Mouse (Mus musculus): ENCODE measurements around the gene Wasf2. TPM values are rescaled to one million over a fixed set of nuclear protein-coding genes. Genes with fewer than 3 reads are reported as not detected.

Wasf2 gene
- polyA plus RNA-seq, 1 experiment: 97.6 TPM

DNA sequence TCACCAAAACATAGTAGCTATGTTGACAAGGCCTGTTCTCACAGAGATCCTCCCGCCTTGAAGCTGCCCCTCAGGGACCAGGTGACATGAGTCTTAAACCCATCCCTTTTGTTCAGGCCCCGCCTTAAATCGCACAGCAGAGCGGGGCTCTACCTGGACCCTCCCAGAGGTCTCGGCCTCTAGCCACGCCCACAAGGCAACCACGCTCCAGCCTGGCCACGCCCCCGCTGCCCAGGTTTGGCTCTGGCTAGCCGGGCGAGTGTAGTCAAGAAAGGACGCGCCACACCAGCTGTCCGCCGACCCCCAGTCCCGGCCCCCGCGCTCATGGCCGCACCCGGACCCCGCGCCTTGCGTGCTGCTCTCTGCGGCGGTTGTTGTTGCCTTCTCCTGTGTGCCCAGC lies 90.4 kb downstream of the Wasf2 start:
- Histone ChIP-seq H3K4me1 (ENCODE audit: control insufficient read depth, insufficient read depth, insufficient read length, low read length) (peaks cover 5% of the 10 kb centered on the region; the same call in 1 of the 2 replicates), H3K4me3 (ENCODE audit: low read depth, low read length) (peak overlapping the region; percentile 30; the same call in 1 of the 2 replicates), H3K36me3 (ENCODE audit: control insufficient read depth, insufficient read depth, low read length) (no peaks in the 10 kb centered on the region), H3K27me3 (ENCODE audit: control insufficient read depth, insufficient read depth, low read length) (no peaks in the 10 kb centered on the region), H3K27ac (ENCODE audit: insufficient read depth, low read depth, low read length) (no peak overlapping the region)
- TF ChIP-seq CTCF (IDR thresholded peaks at IDR 0.05; ENCODE audit: extremely low read depth, insufficient read length, insufficient replicate concordance, low read depth, low read length): no peak
- no peak for TF ChIP-seq POLR2A (IDR thresholded peaks at IDR 0.05; ENCODE audit: low read depth, low read length)
- WGBS: 11% methylated on average over 25 of the region's 25 CpGs

DNA sequence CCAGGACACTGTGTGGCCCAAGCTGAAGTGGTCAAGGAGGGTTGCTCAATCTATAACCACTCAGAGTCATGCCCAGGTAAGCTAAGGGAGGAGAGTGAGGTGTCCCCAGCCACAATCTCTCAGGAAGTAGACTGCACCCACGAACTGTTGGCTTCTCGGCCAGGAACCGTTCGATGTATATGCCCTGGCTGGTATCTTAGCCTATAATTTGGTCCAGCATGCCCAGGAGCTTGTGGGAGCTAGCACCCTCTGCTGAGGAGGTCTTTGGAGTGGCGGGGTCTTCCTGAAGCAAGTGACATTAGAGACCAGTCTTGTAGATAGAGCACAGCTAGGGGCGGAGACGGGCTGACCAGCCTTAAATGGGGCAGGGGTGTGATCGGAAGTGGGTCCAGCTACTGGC lies 91.4 kb downstream of the Wasf2 start:
- no peaks in the 10 kb centered on the region for H3K27me3 ChIP-seq (ENCODE audit: control insufficient read depth, insufficient read depth, low read length)
- no peak overlapping the region for H3K27ac ChIP-seq (ENCODE audit: insufficient read depth, low read depth, low read length)
- no peak for TF ChIP-seq CTCF (IDR thresholded peaks at IDR 0.05; ENCODE audit: extremely low read depth, insufficient read length, insufficient replicate concordance, low read depth, low read length)
- TF ChIP-seq POLR2A (IDR thresholded peaks at IDR 0.05; ENCODE audit: low read depth, low read length): no peak
- 91% methylated on average over 8 of the region's 8 CpGs for WGBS
- H3K4me1 ChIP-seq (ENCODE audit: control insufficient read depth, insufficient read depth, insufficient read length, low read length): peaks cover 5% of the 10 kb centered on the region; the same call in 1 of the 2 replicates
- no peak overlapping the region for H3K4me3 ChIP-seq (ENCODE audit: low read depth, low read length)
- no peaks in the 10 kb centered on the region for H3K36me3 ChIP-seq (ENCODE audit: control insufficient read depth, insufficient read depth, low read length)

DNA sequence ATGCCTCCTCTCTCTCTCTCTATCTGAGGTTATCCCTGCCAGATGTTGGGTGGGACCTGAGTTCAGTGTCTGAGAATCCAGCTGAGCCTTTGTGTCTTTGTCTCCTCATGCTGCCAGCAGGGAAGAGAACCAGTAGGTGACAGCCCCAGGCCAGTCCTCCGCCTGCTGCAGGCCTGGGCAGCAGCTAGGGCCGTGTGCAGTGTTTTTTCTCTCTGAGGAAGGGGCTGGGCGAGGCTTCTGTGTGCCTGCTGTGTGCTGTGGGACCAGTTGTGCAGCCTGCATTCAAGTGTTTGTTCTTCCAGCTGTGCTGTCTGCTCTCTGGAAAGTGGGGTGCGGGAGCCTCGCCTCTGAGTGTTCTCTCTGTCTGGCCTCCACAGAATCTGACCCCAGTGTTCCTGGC lies 93.6 kb downstream of the Wasf2 start:
- Histone ChIP-seq H3K4me1 (ENCODE audit: control insufficient read depth, insufficient read depth, insufficient read length, low read length) (peaks cover 5% of the 10 kb centered on the region; the same call in 1 of the 2 replicates), H3K36me3 (ENCODE audit: control insufficient read depth, insufficient read depth, low read length) (no peaks in the 10 kb centered on the region), H3K4me3 (ENCODE audit: low read depth, low read length) (no peak overlapping the region), H3K27ac (ENCODE audit: insufficient read depth, low read depth, low read length) (no peak overlapping the region), H3K27me3 (ENCODE audit: control insufficient read depth, insufficient read depth, low read length) (no peaks in the 10 kb centered on the region)
- TF ChIP-seq POLR2A (IDR thresholded peaks at IDR 0.05; ENCODE audit: low read depth, low read length): no peak
- TF ChIP-seq CTCF (IDR thresholded peaks at IDR 0.05; ENCODE audit: extremely low read depth, insufficient read length, insufficient replicate concordance, low read depth, low read length): no peak
- 69% methylated on average over 5 of the region's 5 CpGs for WGBS

DNA sequence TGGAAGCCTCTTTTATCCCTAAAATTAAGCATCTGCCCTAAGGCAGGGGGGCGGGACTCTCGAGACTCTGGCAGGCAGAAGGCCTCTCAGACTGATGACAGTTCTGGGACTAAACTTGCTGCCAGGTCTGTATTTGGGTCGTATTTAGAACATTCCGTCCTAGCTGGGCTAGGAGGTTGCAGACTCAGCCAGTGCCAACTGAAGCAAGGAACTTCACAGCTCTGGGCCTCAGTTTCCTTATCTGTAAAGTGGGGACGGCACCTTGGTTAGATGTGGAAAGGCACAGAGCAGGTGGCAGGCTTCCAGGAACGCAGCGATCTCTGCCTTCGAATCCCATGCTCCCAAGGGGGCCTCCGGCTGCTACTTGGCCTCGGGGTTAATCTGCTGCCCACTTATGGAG lies 95.8 kb downstream of the Wasf2 start:
- H3K4me3 ChIP-seq (ENCODE audit: low read depth, low read length): no peak overlapping the region
- no peak overlapping the region for H3K27ac ChIP-seq (ENCODE audit: insufficient read depth, low read depth, low read length)
- WGBS: 74% methylated on average over 10 of the region's 10 CpGs
- H3K36me3 ChIP-seq (ENCODE audit: control insufficient read depth, insufficient read depth, low read length): no peaks in the 10 kb centered on the region
- no peaks in the 10 kb centered on the region for H3K27me3 ChIP-seq (ENCODE audit: control insufficient read depth, insufficient read depth, low read length)
- TF ChIP-seq CTCF (IDR thresholded peaks at IDR 0.05; ENCODE audit: extremely low read depth, insufficient read length, insufficient replicate concordance, low read depth, low read length): no peak
- TF ChIP-seq POLR2A (IDR thresholded peaks at IDR 0.05; ENCODE audit: low read depth, low read length): no peak
- H3K4me1 ChIP-seq (ENCODE audit: control insufficient read depth, insufficient read depth, insufficient read length, low read length): no peaks in the 10 kb centered on the region

DNA sequence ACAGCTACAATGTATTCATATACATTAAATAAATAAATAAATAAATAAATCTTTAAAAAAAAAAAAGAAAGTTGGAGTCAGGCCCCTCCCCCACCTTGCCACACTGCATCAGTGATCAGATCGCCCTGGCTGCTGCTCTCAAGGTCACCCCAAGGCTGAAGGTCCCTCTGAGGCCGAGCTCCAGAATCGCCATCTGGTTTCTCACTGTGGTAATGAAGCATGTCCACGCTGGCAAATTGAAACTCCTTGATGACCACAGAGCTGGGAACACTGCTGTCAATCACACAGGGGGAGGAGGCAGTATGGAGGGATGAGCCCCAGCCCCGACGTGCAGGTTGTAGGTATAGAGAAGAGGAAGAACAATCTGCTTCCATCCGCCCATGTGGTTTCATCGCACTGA lies 97.3 kb downstream of the Wasf2 start:
- TF ChIP-seq POLR2A (IDR thresholded peaks at IDR 0.05; ENCODE audit: low read depth, low read length) (no peak), CTCF (IDR thresholded peaks at IDR 0.05; ENCODE audit: extremely low read depth, insufficient read length, insufficient replicate concordance, low read depth, low read length) (no peak)
- Histone ChIP-seq H3K4me1 (ENCODE audit: control insufficient read depth, insufficient read depth, insufficient read length, low read length) (no peaks in the 10 kb centered on the region), H3K36me3 (ENCODE audit: control insufficient read depth, insufficient read depth, low read length) (no peaks in the 10 kb centered on the region), H3K27me3 (ENCODE audit: control insufficient read depth, insufficient read depth, low read length) (no peaks in the 10 kb centered on the region), H3K27ac (ENCODE audit: insufficient read depth, low read depth, low read length) (no peak overlapping the region), H3K4me3 (ENCODE audit: low read depth, low read length) (no peak overlapping the region)
- WGBS: 65% methylated on average over 8 of the region's 8 CpGs

DNA sequence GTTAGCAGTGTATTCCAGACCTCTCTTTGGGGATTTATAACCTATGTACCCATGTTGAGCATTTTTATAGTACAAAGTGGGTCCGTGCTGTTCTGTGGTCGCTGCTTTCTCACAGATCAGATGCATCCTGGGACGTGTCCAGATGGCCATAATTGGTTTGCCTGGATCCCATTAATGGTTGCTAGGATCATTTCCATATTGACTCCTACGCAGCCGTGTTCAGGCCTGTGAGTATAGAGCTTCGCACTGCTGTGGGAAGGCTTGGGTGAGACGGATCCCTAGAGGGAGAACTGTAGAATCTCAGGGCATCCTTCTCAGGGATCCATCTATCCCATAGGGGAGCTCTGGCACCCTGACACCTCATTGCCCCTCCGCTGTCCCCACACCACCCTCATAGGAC lies 99.3 kb downstream of the Wasf2 start:
- Histone ChIP-seq H3K27me3 (ENCODE audit: control insufficient read depth, insufficient read depth, low read length) (no peaks in the 10 kb centered on the region), H3K27ac (ENCODE audit: insufficient read depth, low read depth, low read length) (no peak overlapping the region), H3K4me1 (ENCODE audit: control insufficient read depth, insufficient read depth, insufficient read length, low read length) (no peaks in the 10 kb centered on the region), H3K36me3 (ENCODE audit: control insufficient read depth, insufficient read depth, low read length) (no peaks in the 10 kb centered on the region), H3K4me3 (ENCODE audit: low read depth, low read length) (no peak overlapping the region)
- WGBS: 84% methylated on average over 8 of the region's 8 CpGs
- no peak for TF ChIP-seq CTCF (IDR thresholded peaks at IDR 0.05; ENCODE audit: extremely low read depth, insufficient read length, insufficient replicate concordance, low read depth, low read length)
- TF ChIP-seq POLR2A (IDR thresholded peaks at IDR 0.05; ENCODE audit: low read depth, low read length): no peak

DNA sequence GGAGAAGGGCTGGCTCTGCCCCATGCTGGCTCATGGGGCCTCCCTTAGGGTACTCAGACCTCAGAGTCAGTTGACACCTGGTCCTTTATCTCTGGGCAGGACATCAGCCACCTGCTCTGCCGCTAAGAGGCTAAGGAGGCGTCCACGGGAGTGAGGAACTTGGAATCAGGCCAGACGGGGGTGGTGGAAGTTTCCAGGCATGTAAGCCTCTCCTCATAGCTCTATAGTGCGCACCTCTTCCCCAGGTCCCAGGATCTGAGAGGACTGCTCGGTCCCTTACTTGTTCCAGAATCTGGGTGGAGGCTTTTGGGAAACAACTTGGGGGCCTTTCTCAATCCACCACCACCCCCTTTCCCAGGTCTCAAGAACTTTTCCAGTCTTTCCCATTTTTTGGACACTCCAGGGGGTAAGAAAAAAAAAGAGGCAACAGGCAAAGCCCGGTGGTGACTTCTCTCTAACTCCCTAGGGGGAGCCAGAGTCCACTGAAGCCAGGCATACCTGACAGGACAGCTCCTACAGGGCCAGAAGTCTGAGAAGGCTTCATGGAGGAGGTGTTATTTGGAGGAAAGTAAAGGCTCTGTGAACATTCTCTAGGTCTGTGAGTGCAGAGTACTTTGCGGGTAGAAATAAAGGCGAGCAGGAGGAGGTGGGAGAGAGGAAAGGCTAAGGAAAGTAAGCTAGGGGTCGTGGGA lies 103.1 kb downstream of the Wasf2 start:
- TF ChIP-seq CTCF (IDR thresholded peaks at IDR 0.05; ENCODE audit: extremely low read depth, insufficient read length, insufficient replicate concordance, low read depth, low read length): peak; percentile 80; the same call in 1 of the 2 replicates
- no peak for TF ChIP-seq POLR2A (IDR thresholded peaks at IDR 0.05; ENCODE audit: low read depth, low read length)
- no peaks in the 10 kb centered on the region for H3K27me3 ChIP-seq (ENCODE audit: control insufficient read depth, insufficient read depth, low read length)
- H3K36me3 ChIP-seq (ENCODE audit: control insufficient read depth, insufficient read depth, low read length): no peaks in the 10 kb centered on the region
- H3K4me1 ChIP-seq (ENCODE audit: control insufficient read depth, insufficient read depth, insufficient read length, low read length): no peaks in the 10 kb centered on the region
- WGBS: 27% methylated on average over 10 of the region's 10 CpGs
- H3K27ac ChIP-seq (ENCODE audit: insufficient read depth, low read depth, low read length): no peak overlapping the region
- H3K4me3 ChIP-seq (ENCODE audit: low read depth, low read length): no peak overlapping the region

Measured in small intestine, adult 2 months (tissue).